Mouse (Mus musculus) liver, adult 2 months (tissue): Measurements from ENCODE around the gene Pkmyt1. TPM values are rescaled to one million over a fixed set of nuclear protein-coding genes. Genes with fewer than 3 reads are reported as not detected.

Source experiments
- DNase-seq: peaks from one replicate; pipeline ENCODE4 v3.0.0-alpha.2; 2011; ENCODE audit warnings: low read depth, low spot score; ENCODE audit errors: extremely low read depth
- H3K27ac ChIP-seq: fragments of 200-500 bp; replicated peaks from 2 replicates; pipeline ENCODE4 v1.5.1; 2012; ENCODE audit warnings: low read depth, mild to moderate bottlenecking, control low read depth, inconsistent platforms, low read length; ENCODE audit not compliant: insufficient read depth
- H3K27me3 ChIP-seq: fragments of 200-500 bp; 2 replicates; pipeline ENCODE4 v1.6.1; 2012; ENCODE audit warnings: mild to moderate bottlenecking, moderate library complexity, low read length, inconsistent platforms; ENCODE audit not compliant: control insufficient read depth, insufficient read depth
- H3K36me3 ChIP-seq: fragments of 200-500 bp; 2 replicates; pipeline ENCODE4 v1.6.1; 2012; ENCODE audit warnings: low read length, inconsistent platforms; ENCODE audit not compliant: control insufficient read depth, insufficient read depth
- H3K4me1 ChIP-seq: fragments of 200-500 bp; 2 replicates; pipeline ENCODE4 v1.6.1; 2011; ENCODE audit warnings: low read length; ENCODE audit not compliant: control insufficient read depth, insufficient read depth
- H3K4me3 ChIP-seq: fragments of 200-500 bp; 2 replicates; pipeline ENCODE4 v1.5.1; 2011; ENCODE audit warnings: low read depth, mild to moderate bottlenecking, control low read depth, low read length, moderate library complexity; ENCODE audit not compliant: insufficient read depth
- H3K79me2 ChIP-seq: fragments of 200-500 bp; 2 replicates; pipeline ENCODE4 v1.6.1; 2012; ENCODE audit warnings: inconsistent platforms, mild to moderate bottlenecking, low read length, moderate library complexity; ENCODE audit not compliant: control insufficient read depth, insufficient read depth
- H3K9ac ChIP-seq: fragments of 200-500 bp; 2 replicates; pipeline ENCODE4 v1.6.1; 2012; ENCODE audit warnings: low read depth, mild to moderate bottlenecking, control low read depth, inconsistent platforms, low read length
- CTCF ChIP-seq: fragments of 200-500 bp; IDR thresholded peaks from 2 replicates; pipeline ENCODE4 v1.5.1; 2011; ENCODE audit warnings: low read depth, low read length, control low read depth
- POLR2A ChIP-seq: fragments of 200-500 bp; IDR thresholded peaks from 2 replicates; pipeline ENCODE4 v1.6.1; 2011; ENCODE audit warnings: low read length, control low read depth; ENCODE audit not compliant: insufficient read depth; ENCODE audit errors: extremely low read depth
- WGBS: fragments of 180-500 bp; shearing (Covaris S2); methylation state at CpG from one replicate; pipeline ENCODE4 v1.1.7; 2018; 5-methylcytosine and 5-hydroxymethylcytosine counted together
- polyA plus RNA-seq: library from polyadenylated mRNA; depleted of rRNA; stranded (reverse); fragments of >200 nt; gene quantifications from 2 replicates; pipeline ENCODE4 v1.2.3, GENCODE M21; 2012
- total RNA-seq: library from RNA; depleted of rRNA; stranded (reverse); fragments of >200 nt; gene quantifications from 2 replicates; pipeline ENCODE4 v1.2.3, GENCODE M21; 2014

Gene Pkmyt1
- total and polyA plus RNA-seq, 2 experiments, result 0.18 to 2.6 TPM

- H3K4me1 ChIP-seq, result no peaks in the 10 kb centered on the region
- TF ChIP-seq CTCF (no peak), POLR2A (no peak)
- peaks cover 24% of the 10 kb centered on the region for H3K27me3 ChIP-seq
Measured at GRCm38 (mm10) chr17:23747471-23747870, 21.3 kb downstream of the Pkmyt1 start.

GRCm38 (mm10) chr17:23748026-23748425 is 21.9 kb downstream of the Pkmyt1 start:
- H3K4me3 ChIP-seq, result no peak overlapping the region
- 26% methylated on average over 6 of the region's 6 CpGs for WGBS

More at GRCm38 (mm10) chr17:23747471-23747870, 21.3 kb downstream of the Pkmyt1 start:
- no peak overlapping the region for H3K4me3 ChIP-seq
- H3K27ac ChIP-seq, result no peak overlapping the region
- 90% methylated on average over 3 of the region's 3 CpGs for WGBS
- no peak for DNase-seq
- H3K79me2 ChIP-seq, result no peaks in the 10 kb centered on the region
- no peak overlapping the region for H3K9ac ChIP-seq
- H3K36me3 ChIP-seq, result no peaks in the 10 kb centered on the region

GRCm38 (mm10) chr17:23748631-23749391 is 22.7 kb downstream of the Pkmyt1 start:
- DNase-seq, result peak; percentile 73
- Histone ChIP-seq H3K36me3 (no peaks in the 10 kb centered on the region), H3K9ac (peak overlapping the region; percentile 61), H3K4me3 (peak overlapping the region; percentile 27; the same call in 1 of the 2 replicates), H3K4me1 (no peaks in the 10 kb centered on the region), H3K79me2 (no peaks in the 10 kb centered on the region), H3K27ac (peak overlapping the region; percentile 21; the same call in 1 of the 2 replicates), H3K27me3 (0 out of 2 replicates have a peak, but pooled peaks cover 19% of the 10 kb centered on the region)
- TF ChIP-seq CTCF, result peak; percentile 50
- TF ChIP-seq POLR2A, result no peak
- 21% methylated on average over 10 of the region's 10 CpGs for WGBS

More at GRCm38 (mm10) chr17:23748026-23748425, 21.9 kb downstream of the Pkmyt1 start:
- Histone ChIP-seq H3K9ac (no peak overlapping the region), H3K36me3 (no peaks in the 10 kb centered on the region), H3K4me1 (no peaks in the 10 kb centered on the region), H3K27me3 (peaks cover 22% of the 10 kb centered on the region; the same call in 1 of the 2 replicates), H3K27ac (no peak overlapping the region), H3K79me2 (no peaks in the 10 kb centered on the region)
- no peak for DNase-seq
- no peak for TF ChIP-seq POLR2A
- no peak for TF ChIP-seq CTCF

- Histone ChIP-seq H3K27me3 (0 out of 2 replicates have a peak, but pooled peaks cover 17% of the 10 kb centered on the region), H3K4me1 (no peaks in the 10 kb centered on the region), H3K9ac (peak overlapping the region; percentile 61), H3K79me2 (no peaks in the 10 kb centered on the region), H3K27ac (peak overlapping the region; percentile 2; the same call in 1 of the 2 replicates), H3K36me3 (no peaks in the 10 kb centered on the region), H3K4me3 (peak overlapping the region; percentile 27)
- TF ChIP-seq CTCF (no peak), POLR2A (no peak)
- DNase-seq, result no peak
- WGBS, result 80% methylated on average over 11 of the region's 11 CpGs
Measured at GRCm38 (mm10) chr17:23749400-23750191, 23.5 kb downstream of the Pkmyt1 start.

GRCm38 (mm10) chr17:23755689-23756088 is 29.6 kb downstream of the Pkmyt1 start:
- DNase-seq, result no peak
- Histone ChIP-seq H3K4me1 (no peaks in the 10 kb centered on the region), H3K27me3 (no peaks in the 10 kb centered on the region), H3K4me3 (peak overlapping the region; percentile 35; the same call in 1 of the 2 replicates), H3K9ac (0 out of 2 replicates have a peak overlapping the region, but pooled peaks have one; percentile 17), H3K27ac (peak overlapping the region; percentile 73), H3K79me2 (no peaks in the 10 kb centered on the region), H3K36me3 (no peaks in the 10 kb centered on the region)
- TF ChIP-seq CTCF (no peak), POLR2A (no peak)
- WGBS, result 85% methylated on average over 13 of the region's 13 CpGs
